Mouse (Mus musculus): ENCODE data around the gene Pah. TPM values are rescaled to one million over a fixed set of nuclear protein-coding genes. Genes with fewer than 3 reads are reported as not detected.

Pah gene
- polyA plus RNA-seq (2014; fragmentation: Nextera tagmentation; extraction: Ambion mirVana) = 0.68 and 0.88 TPM in 2 replicates

DNA sequence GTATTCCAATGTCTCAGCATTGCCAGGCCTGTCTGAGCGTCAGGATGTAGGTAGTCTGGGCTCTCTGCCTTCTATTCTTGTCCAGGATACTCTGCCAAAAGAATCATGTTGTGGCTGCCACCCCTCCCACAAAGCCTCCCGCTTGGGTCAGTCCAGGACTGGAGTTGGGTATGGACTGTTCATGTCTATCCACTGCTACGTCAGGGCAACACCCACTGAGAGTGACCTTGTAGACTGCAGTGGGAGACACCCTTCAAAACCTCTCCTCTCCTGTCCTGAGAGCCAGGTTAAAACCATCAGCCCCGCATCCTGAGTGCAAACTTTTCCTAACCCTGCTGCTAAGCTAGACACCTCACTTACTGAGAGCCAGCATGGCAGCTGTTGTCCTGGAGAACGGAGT is at the start of gene Pah:
TSS of gene Pah (plus strand) at position 150 of the 400 bp plus-strand sequence.
- WGBS = 83% methylated on average over 5 of the region's 5 CpGs
- Histone ChIP-seq H3K4me3 (ENCODE audit: low read depth, low read length) (no peak within 1 kb of the TSS), H3K4me2 (replicated peaks; ENCODE audit: low read depth, low read length) (no peak within 1 kb of the TSS), H3K27ac (ENCODE audit: low read length) (no peak within 1 kb of the TSS), H3K9me3 (ENCODE audit: control insufficient read depth, low read depth, low read length) (no peaks in the 10 kb centered on the region), H3K9ac (replicated peaks; ENCODE audit: low read depth, low read length) (no peak within 1 kb of the TSS), H3K27me3 (ENCODE audit: control insufficient read depth, insufficient read depth, low read length) (no peaks in the 10 kb centered on the region), H3K36me3 (ENCODE audit: control insufficient read depth, insufficient read depth, low read length) (no peaks in the 10 kb centered on the region), H3K4me1 (ENCODE audit: control insufficient read depth, insufficient read depth, low read length) (no peaks in the 10 kb centered on the region)
- ATAC-seq (ENCODE audit: insufficient number of reproducible peaks, insufficient read depth, low FRiP score, low read depth) = no peak

DNA sequence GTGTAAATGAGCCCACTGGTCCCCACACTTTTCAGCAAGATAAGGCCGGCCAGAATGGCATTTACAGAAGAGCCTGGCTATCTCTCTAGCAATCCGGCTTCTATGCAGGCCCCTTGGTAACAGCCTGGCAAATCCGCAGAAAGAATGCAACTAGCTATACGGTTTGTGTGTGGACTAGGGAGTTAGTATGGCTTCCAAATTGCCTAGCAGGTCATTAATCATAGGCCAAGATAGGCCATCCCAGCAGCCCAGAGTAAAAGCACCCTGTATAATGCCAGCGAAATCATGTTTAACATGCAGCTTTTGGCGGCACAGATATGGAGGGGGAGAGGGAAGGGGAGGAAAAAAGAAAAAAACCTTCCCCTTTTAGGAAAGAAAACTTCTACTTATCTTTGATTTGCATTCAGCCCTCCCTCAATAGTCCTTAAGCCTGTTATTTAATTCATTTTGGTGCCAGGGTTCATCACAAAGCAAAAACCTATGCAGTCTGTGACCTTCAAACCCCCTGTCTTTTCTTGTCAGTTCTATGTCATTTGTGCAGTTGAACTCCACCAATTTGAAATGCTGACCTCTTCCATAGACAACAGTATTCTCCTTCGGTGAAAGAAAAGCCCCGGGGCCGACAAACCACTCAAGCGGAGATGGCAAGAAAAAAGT is 48.0 kb upstream of the Pah start:
- H3K4me1 ChIP-seq (ENCODE audit: control insufficient read depth, insufficient read depth, low read length) = no peaks in the 10 kb centered on the region
- H3K27me3 ChIP-seq (ENCODE audit: control insufficient read depth, insufficient read depth, low read length) = no peaks in the 10 kb centered on the region
- no peak for ATAC-seq (ENCODE audit: insufficient number of reproducible peaks, insufficient read depth, low FRiP score, low read depth)
- H3K27ac ChIP-seq (ENCODE audit: low read length) = no peak overlapping the region
- H3K36me3 ChIP-seq (ENCODE audit: control insufficient read depth, insufficient read depth, low read length) = no peaks in the 10 kb centered on the region
- H3K9ac ChIP-seq (replicated peaks; ENCODE audit: low read depth, low read length) = no peak overlapping the region
- H3K9me3 ChIP-seq (ENCODE audit: control insufficient read depth, low read depth, low read length) = no peaks in the 10 kb centered on the region
- 71% methylated on average over 10 of the region's 10 CpGs for WGBS
- no peak overlapping the region for H3K4me3 ChIP-seq (ENCODE audit: low read depth, low read length)
- no peak overlapping the region for H3K4me2 ChIP-seq (replicated peaks; ENCODE audit: low read depth, low read length)

DNA sequence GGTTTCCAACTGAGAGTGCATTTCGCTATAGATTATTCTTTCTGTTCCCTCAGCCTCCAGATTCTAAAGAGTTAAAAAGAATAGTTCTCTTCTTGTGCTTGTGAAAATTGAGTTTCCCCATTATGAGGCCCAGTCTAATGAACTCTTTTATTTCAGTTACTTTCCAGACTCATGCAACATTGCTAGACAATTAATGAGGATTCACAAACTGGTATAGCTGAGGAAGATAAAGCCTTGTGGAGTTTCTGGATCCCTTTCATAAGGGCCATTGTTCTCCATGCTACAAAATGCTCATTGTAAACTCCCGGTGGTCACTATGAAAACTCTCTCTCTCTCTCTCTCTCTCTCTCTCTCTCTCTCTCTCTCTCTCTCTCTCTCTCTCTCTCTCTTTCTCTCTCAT is 46.6 kb upstream of the Pah start:
- Histone ChIP-seq H3K9me3 (ENCODE audit: control insufficient read depth, low read depth, low read length) (no peaks in the 10 kb centered on the region), H3K36me3 (ENCODE audit: control insufficient read depth, insufficient read depth, low read length) (no peaks in the 10 kb centered on the region), H3K4me3 (ENCODE audit: low read depth, low read length) (no peak overlapping the region), H3K4me1 (ENCODE audit: control insufficient read depth, insufficient read depth, low read length) (no peaks in the 10 kb centered on the region), H3K9ac (replicated peaks; ENCODE audit: low read depth, low read length) (no peak overlapping the region), H3K27me3 (ENCODE audit: control insufficient read depth, insufficient read depth, low read length) (no peaks in the 10 kb centered on the region), H3K27ac (ENCODE audit: low read length) (no peak overlapping the region), H3K4me2 (replicated peaks; ENCODE audit: low read depth, low read length) (no peak overlapping the region)
- 82% methylated on average over 2 of the region's 2 CpGs for whole genome bisulfite sequencing
- no peak for ATAC-seq (ENCODE audit: insufficient number of reproducible peaks, insufficient read depth, low FRiP score, low read depth)

DNA sequence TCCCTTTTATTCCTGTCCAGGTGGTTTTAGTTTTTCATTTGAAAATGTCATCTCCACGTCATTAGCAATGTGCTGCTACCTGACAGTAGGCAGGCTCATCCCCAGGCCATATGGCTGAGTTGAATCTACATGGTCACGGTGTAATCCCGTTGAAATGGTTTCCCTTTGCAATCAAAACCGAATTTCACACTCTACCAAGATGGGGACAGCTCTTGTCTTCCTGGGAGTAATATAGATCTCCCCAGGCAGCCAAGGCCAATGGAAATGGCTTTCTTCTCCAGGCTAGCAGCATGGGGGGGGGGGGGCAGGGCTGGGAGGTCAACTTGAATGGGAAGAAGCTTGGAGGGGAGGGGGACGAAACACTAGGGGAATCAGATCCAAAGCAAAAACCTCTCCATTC is 43.7 kb upstream of the Pah start:
- no peaks in the 10 kb centered on the region for H3K4me1 ChIP-seq (ENCODE audit: control insufficient read depth, insufficient read depth, low read length)
- peaks cover 11% of the 10 kb centered on the region for H3K27me3 ChIP-seq (ENCODE audit: control insufficient read depth, insufficient read depth, low read length)
- WGBS = 64% methylated on average over 5 of the region's 5 CpGs
- no peak for ATAC-seq (ENCODE audit: insufficient number of reproducible peaks, insufficient read depth, low FRiP score, low read depth)
- no peak overlapping the region for H3K9ac ChIP-seq (replicated peaks; ENCODE audit: low read depth, low read length)
- H3K36me3 ChIP-seq (ENCODE audit: control insufficient read depth, insufficient read depth, low read length) = no peaks in the 10 kb centered on the region
- H3K4me2 ChIP-seq (replicated peaks; ENCODE audit: low read depth, low read length) = no peak overlapping the region
- no peaks in the 10 kb centered on the region for H3K9me3 ChIP-seq (ENCODE audit: control insufficient read depth, low read depth, low read length)
- H3K27ac ChIP-seq (ENCODE audit: low read length) = no peak overlapping the region
- no peak overlapping the region for H3K4me3 ChIP-seq (ENCODE audit: low read depth, low read length)

DNA sequence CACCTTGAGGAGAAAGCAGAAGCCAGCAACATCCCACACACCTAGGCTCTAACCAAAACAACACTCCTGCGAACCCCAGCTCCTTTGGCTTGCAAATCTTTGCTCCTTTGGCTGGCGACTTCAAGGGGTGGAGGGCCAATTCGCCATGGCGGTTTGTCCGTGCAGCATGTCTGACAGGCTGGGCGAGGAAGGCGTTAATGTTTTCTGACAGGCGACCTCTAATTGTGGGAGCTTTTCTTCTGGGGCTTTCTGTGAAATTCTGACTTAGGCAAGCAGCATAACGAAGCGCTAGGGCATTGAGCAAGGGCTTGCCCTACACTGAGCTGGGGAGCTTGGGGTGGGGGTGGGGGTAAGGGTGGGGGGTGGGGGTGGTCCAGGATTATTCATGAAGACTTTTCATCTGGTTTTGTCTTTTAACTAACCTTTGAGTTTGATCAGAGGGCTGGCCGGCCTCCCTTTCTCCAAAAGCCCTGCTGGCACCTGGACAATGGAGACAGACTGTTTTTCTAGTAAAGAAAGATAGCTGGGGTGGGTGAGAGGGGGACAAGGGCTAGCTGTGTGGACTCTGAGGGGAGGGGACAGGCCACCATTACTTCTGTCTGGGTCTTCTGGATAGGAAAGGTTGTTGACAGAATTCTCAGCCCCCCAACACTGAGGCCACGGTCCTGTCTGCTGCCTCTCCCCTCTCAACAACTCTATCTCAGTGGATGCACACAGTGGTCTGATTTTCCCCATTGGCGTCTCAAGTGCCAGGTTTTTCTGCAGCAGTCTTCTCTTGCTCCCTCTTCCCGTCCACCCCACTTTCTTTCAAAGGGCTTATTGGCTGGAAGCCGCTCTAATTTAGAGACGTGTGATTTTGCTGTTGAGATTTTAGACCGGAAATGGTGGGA is 36.5 kb upstream of the Pah start:
- H3K9ac ChIP-seq (replicated peaks; ENCODE audit: low read depth, low read length) = no peak overlapping the region
- H3K4me1 ChIP-seq (ENCODE audit: control insufficient read depth, insufficient read depth, low read length) = no peaks in the 10 kb centered on the region; the same call in 1 of the 2 replicates
- no peak overlapping the region for H3K4me3 ChIP-seq (ENCODE audit: low read depth, low read length)
- H3K9me3 ChIP-seq (ENCODE audit: control insufficient read depth, low read depth, low read length) = no peaks in the 10 kb centered on the region
- no peak overlapping the region for H3K27ac ChIP-seq (ENCODE audit: low read length)
- peaks cover 59% of the 10 kb centered on the region for H3K27me3 ChIP-seq (ENCODE audit: control insufficient read depth, insufficient read depth, low read length)
- no peaks in the 10 kb centered on the region for H3K36me3 ChIP-seq (ENCODE audit: control insufficient read depth, insufficient read depth, low read length)
- 3% methylated on average over 17 of the region's 17 CpGs for WGBS
- H3K4me2 ChIP-seq (replicated peaks; ENCODE audit: low read depth, low read length) = 0 out of 2 replicates have a peak overlapping the region, but pooled peaks have one; percentile 4
- ATAC-seq (ENCODE audit: insufficient number of reproducible peaks, insufficient read depth, low FRiP score, low read depth) = no peak

DNA sequence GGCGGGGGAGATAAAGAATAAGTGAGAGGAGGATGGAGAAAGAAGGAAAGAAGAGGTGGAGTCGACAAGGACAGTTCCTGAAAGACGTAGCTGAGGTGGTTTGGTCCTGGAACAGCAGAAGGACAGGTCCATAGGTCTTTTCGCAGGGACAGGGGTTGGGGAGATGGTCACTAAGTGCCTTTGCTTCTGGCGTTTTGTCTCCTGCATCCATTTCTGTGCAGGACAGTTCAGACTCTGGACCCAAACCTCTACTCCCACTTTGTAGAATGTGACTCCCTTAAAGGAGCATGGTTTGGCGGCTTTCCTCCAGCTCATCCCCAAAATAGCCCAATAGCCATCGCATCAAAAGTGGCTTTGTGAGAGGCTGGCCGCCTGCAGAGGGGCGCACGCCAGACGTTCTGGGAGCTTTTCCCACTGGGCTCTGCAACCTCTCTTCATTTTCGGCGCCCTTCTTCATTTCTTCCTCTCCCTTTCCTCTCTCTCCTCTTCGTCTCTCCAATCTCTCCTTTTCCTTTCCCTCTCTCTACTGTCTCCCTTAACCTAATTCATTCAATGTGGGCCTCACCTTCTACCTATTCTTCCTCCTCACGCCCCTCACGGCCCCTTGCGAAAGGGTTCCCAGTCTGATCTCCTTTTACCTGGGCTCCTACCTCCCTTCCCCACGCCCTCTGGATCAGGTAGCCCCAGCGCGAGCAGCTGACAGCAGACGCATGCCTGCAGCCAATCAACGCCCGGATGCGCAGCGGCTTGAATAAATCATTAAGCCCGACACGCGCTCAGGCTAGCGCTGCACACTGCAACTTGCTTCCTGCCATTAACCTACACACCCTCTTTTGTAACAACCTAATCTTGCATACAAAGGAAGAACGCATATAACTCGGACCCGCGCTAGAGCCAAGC is 35.6 kb upstream of the Pah start:
- H3K4me3 ChIP-seq (ENCODE audit: low read depth, low read length) = no peak overlapping the region; the same call in 1 of the 2 replicates
- H3K9me3 ChIP-seq (ENCODE audit: control insufficient read depth, low read depth, low read length) = no peaks in the 10 kb centered on the region
- ATAC-seq (ENCODE audit: insufficient number of reproducible peaks, insufficient read depth, low FRiP score, low read depth) = peak; percentile 78
- H3K27ac ChIP-seq (ENCODE audit: low read length) = no peak overlapping the region
- no peaks in the 10 kb centered on the region; the same call in 1 of the 2 replicates for H3K4me1 ChIP-seq (ENCODE audit: control insufficient read depth, insufficient read depth, low read length)
- H3K36me3 ChIP-seq (ENCODE audit: control insufficient read depth, insufficient read depth, low read length) = no peaks in the 10 kb centered on the region
- H3K27me3 ChIP-seq (ENCODE audit: control insufficient read depth, insufficient read depth, low read length) = peaks cover 63% of the 10 kb centered on the region
- no peak overlapping the region for H3K9ac ChIP-seq (replicated peaks; ENCODE audit: low read depth, low read length)
- WGBS = 2% methylated on average over 33 of the region's 33 CpGs
- H3K4me2 ChIP-seq (replicated peaks; ENCODE audit: low read depth, low read length) = peak overlapping the region; percentile 15; the same call in 1 of the 2 replicates

DNA sequence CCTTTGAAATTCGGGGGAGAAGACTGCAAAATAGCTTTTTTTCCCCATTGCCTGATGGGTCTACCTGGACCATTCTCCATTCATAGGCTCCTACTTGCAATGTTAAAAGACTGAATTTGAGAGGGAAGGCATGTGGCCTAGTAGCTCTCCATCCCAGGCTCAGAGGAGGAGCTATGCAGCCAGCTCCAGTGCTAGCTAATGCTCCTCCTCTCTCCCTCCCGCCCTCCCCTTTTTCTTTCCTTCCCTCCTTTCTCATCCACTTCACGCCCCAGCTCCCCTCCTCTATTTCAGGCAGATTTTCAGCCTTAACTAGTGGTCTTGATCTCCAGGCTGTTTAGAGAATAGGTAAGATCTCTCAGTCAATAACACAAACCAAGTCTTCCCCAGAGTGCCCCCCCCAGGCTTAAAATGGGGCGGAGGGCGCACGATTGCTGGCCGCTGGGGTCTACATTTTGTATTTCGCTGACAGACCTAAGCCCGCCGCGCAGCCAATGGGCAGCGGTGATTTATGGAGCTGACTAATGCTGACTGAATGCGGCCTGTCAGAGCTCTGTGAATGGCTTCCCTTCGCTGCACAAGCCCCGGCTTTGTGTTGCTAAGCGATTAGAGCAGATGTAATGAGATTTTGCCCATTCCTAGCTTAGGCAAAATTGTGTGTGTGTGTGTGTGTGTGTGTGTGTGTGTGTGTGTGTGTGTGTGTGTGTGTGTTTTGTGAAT is 33.0 kb upstream of the Pah start:
- no peak overlapping the region for H3K27ac ChIP-seq (ENCODE audit: low read length)
- H3K36me3 ChIP-seq (ENCODE audit: control insufficient read depth, insufficient read depth, low read length) = no peaks in the 10 kb centered on the region
- under 1% methylated on average over 16 of the region's 16 CpGs for WGBS
- H3K27me3 ChIP-seq (ENCODE audit: control insufficient read depth, insufficient read depth, low read length) = peaks cover 65% of the 10 kb centered on the region
- H3K4me2 ChIP-seq (replicated peaks; ENCODE audit: low read depth, low read length) = no peak overlapping the region
- no peaks in the 10 kb centered on the region for H3K9me3 ChIP-seq (ENCODE audit: control insufficient read depth, low read depth, low read length)
- ATAC-seq (ENCODE audit: insufficient number of reproducible peaks, insufficient read depth, low FRiP score, low read depth) = peak; percentile 51; the same call in 1 of the 2 replicates
- H3K4me1 ChIP-seq (ENCODE audit: control insufficient read depth, insufficient read depth, low read length) = peaks cover under 1% of the 10 kb centered on the region; the same call in 1 of the 2 replicates
- no peak overlapping the region for H3K4me3 ChIP-seq (ENCODE audit: low read depth, low read length)
- H3K9ac ChIP-seq (replicated peaks; ENCODE audit: low read depth, low read length) = no peak overlapping the region
